Mouse (Mus musculus) right cerebral cortex, adult 18-20 months (tissue): ENCODE measurements at regions not wholly inside any gene's neighbourhood (a gene's known extent, or its start where the extent isn't known, plus 50 kb on each side); places are given as distances from the start of the nearest gene placed in this dataset.

Experiments
- DNase-seq: peaks from one replicate; pipeline ENCODE4 v3.0.0; 2022; ENCODE audit warnings: mixed read lengths

DNA sequence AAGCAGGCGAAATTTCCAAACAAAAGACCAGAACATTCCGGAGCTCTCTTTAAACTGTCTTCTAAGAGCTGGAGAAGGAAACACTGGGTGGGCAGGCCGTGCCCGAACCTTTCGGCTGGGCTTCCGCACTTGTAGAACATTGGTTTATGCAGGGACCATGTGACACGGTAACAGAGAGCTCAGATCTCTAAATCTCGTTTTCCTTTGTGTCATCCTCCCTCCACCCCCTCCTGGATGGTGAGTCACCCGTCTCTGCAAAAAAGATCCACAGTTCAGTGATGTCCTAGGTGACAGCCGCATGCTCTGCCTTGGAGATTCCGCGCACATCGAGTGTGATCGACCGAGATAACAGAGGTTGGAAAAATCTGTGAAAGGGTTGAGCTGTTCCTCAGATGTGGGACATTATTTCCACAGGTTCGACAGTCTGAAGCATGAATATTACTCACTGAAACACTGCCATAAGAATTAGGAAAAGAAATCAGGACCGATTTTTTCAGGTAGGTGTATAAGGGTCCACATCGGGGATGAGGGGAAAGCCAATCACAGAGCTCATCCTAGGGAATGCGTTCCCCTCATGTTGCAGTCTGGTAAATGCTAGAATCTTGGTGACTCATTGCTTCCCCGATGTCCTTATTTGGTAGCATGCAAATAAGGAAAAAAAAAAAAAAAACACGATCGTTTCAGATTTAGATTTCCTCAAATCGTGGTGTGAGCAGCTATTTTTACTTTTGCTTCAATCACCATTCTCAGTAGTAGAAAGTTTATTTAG, 70.0 kb upstream of the Foxo1 start:
- peak; percentile 91 for DNase-seq

DNA sequence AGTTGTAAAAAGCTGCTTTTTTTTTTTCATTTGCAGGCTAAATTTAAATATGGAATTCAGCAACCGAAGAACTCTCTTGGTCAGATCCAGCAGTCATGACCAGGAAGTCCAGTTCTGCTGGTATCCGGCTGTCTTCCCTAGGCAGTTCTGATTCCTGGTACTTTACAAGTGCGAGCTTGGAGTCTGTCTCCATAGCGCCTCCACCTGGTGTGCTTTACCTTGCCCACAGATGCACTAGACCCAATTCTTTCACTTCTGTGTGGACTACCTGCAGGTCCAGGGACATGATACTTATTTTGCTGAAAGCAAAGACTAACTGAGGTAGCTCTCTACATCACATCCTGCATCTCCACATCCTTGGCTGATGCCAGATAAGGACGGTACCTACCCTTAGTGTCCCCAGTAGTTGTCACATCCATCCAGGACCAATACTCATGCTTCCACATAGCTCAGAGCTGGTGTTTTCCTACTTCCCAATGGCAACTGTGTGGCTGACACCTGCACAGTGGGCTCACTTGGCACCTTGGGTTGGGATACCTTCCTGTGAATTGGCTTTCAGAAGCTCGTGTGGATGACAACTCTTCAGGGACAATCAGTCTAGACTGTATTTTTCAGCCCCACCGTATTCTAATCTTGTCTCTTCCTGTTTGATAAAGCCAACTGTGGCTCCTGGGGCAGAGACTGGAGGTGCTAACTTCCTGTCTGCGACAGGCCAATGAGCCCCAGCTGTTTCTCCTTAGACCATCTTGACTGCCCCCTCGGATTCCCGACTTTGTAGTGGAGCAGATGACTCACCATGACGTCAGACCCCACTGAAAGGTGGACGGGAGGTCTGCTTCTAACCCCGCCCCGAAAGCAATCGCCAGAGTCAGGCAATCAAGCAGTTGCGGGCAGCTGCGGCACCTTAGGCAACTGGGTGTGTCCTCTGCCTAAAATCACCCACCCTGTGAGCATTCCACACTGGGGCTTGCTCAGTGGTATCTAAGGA, 69.1 kb upstream of the Foxo1 start:
- DNase-seq, result peak; percentile 34

DNA sequence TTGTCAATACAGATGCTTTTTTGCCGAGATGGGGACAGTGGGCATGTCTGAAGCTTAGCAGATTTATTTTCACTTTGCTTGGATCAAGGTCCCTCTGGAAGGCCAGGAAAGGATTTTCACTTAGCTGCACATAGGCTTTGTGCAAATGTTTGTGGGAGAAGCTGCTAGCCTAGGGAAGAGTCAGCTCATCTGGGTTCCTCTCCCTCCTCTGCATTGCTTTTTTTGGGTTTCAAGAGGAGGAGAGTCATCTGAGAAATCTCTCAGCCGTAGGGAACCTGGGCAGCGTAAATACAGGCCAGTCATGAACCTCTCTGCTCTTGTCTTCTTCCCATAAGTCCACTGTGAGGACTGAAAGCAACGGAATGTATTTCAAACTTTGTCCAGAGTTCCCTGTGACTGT, 68.0 kb upstream of the Foxo1 start:
- peak; percentile 26 for DNase-seq

DNA sequence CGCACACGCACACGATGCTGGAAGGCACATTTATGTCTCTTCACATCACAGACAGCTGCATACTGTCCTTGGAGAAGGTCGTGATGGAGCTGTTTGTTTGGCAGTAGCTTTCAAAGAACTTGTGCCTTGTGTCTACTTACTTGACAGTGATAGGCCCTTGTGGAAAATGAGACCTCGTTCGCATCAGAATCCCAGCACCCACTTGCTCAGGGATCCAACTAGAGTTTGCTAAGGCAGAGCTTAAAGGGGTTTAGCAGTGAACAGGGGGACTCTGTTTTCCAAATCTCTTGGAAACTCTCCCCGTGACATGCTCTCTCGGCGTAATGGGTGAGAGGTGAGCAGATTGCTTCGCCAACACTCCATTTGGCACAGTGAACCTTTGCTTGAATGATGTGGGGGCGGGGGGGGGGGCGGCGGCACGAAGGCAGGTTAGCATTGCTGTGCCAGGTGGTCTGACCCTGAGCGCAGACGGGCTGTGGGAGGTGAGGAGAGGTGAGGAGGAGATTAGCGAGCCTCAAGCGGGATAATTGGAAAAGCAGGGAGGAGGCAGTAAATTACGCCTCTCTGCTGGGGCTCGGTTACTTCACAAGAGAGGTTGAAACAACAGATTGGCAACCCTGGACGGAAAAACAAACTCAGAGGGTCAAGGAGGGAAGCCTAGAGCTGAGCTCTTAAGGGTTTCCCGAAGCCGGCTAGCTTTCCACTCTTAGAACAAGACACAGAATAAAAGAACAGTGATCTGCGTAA, 57.4 kb upstream of the Foxo1 start:
- DNase-seq, result no peak

DNA sequence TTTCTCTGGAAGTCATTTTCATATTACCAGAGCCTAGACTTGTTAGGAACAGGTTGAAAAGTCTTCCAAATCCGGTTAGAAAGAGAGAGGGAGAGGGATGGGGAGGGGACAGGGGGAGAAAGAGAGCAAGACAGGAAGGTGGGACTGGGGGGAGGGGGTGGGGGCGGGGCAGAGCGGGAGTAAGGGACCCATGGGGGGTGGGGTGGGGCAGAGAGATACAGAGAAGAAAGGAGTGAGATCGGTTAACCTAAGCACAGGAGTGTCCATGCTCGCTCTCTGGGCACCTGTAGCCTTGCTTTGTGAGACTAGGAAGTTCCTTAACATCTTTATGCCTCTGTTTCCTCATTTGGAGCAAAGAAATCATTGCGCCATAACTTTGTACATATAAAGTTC, 56.8 kb upstream of the Foxo1 start:
- no peak for DNase-seq

DNA sequence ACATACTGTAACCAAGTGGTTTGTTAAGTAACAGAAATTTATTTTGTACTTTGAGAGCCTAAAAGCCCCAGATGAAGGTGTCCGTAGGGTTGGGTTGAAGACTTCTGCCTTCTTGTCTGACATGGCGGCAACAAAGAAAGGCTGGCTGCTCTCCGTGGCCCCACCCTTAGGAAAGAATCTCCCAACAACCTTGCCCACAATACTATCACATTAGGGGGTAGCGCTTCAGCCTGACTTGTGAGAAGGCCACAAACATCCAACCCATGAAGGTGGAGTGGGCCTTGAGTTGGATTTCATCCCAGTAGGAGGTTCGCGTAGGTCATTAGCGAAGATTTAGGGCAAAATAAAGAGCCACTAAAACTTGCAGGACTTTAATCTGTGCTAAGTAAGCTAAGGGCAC, 54.0 kb upstream of the Foxo1 start:
- no peak for DNase-seq

DNA sequence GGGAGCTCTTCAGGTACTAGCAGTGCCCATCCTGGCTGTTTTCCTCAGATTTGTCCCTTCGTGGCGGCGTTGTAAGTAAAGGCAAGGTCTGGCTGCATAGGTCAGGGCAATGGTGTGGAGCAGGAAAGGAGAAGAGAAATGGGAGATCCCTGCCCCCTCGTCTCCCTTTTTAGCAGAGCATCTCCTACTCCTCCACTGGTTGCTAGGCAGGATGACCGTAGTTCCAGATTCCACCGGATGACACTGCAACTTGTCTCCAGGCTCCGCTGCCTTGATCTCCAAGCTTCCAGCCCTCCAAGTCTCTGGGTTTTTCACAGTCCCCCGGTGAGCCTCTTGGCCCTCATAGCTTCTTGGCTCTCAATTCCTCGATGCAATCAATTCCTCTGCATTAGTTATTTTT, 53.1 kb upstream of the Foxo1 start:
- no peak for DNase-seq
